Mouse (Mus musculus): ENCODE measurements around the gene Wdr66.

The Wdr66 gene

GRCm38 (mm10) chr5:123313851-123314380, 62.0 kb downstream of the Wdr66 start:
- no peak for DNase-seq (ENCODE audit: low read depth)

GRCm38 (mm10) chr5:123315219-123315866, 63.4 kb downstream of the Wdr66 start:
- no peak for DNase-seq (ENCODE audit: low read depth)

GRCm38 (mm10) chr5:123317992-123318391, 66.1 kb downstream of the Wdr66 start:
- DNase-seq (ENCODE audit: low read depth) = peak; percentile 46

- DNase-seq (ENCODE audit: low read depth) = peak; percentile 37
These were observed 68.2 kb downstream of the Wdr66 start for GRCm38 (mm10) chr5:123320136-123320535.

GRCm38 (mm10) chr5:123324242-123324641, 72.3 kb downstream of the Wdr66 start:
- no peak for DNase-seq (ENCODE audit: low read depth)

GRCm38 (mm10) chr5:123326006-123326750, 74.3 kb downstream of the Wdr66 start:
- DNase-seq (ENCODE audit: low read depth) = no peak

GRCm38 (mm10) chr5:123326751-123327148, 74.8 kb downstream of the Wdr66 start:
- no peak for DNase-seq (ENCODE audit: low read depth)

- DNase-seq (ENCODE audit: low read depth) = no peak
These were observed 75.8 kb downstream of the Wdr66 start for GRCm38 (mm10) chr5:123327686-123328085.

- no peak for DNase-seq (ENCODE audit: low read depth)
These were observed 81.7 kb downstream of the Wdr66 start for GRCm38 (mm10) chr5:123333566-123333965.

- no peak for DNase-seq (ENCODE audit: low read depth)
These were observed 84.5 kb downstream of the Wdr66 start for GRCm38 (mm10) chr5:123336205-123336961.

- DNase-seq (ENCODE audit: low read depth) = no peak
These were observed 86.6 kb downstream of the Wdr66 start for GRCm38 (mm10) chr5:123338463-123338862.

GRCm38 (mm10) chr5:123343707-123344627, 92.1 kb downstream of the Wdr66 start, which contains the start of gene Bcl7a:
Gene Bcl7a (plus strand): TSS chr5:123343834.
- DNase-seq (ENCODE audit: low read depth) = peak; percentile 89

GRCm38 (mm10) chr5:123344628-123344962, 92.7 kb downstream of the Wdr66 start:
- no peak for DNase-seq (ENCODE audit: low read depth)

GRCm38 (mm10) chr5:123344963-123345852, 93.3 kb downstream of the Wdr66 start:
- peak; percentile 65 for DNase-seq (ENCODE audit: low read depth)

GRCm38 (mm10) chr5:123345853-123346654, 94.2 kb downstream of the Wdr66 start:
- DNase-seq (ENCODE audit: low read depth) = peak; percentile 45

GRCm38 (mm10) chr5:123346701-123347270, 94.9 kb downstream of the Wdr66 start:
- DNase-seq (ENCODE audit: low read depth) = no peak

- no peak for DNase-seq (ENCODE audit: low read depth)
These were observed 96.1 kb downstream of the Wdr66 start for GRCm38 (mm10) chr5:123347985-123348384.

- DNase-seq (ENCODE audit: low read depth) = peak; percentile 29
These were observed 98.5 kb downstream of the Wdr66 start for GRCm38 (mm10) chr5:123350386-123350785.

GRCm38 (mm10) chr5:123355918-123356317, 104.0 kb downstream of the Wdr66 start:
- no peak for DNase-seq (ENCODE audit: low read depth)
